Mouse (Mus musculus): ENCODE measurements around the gene Use1. TPM values are rescaled to one million over a fixed set of nuclear protein-coding genes. Genes with fewer than 3 reads are reported as not detected.

Use1 gene
- polyA plus RNA-seq, 1 experiment from 2014 or later, result 95.8 TPM

DNA sequence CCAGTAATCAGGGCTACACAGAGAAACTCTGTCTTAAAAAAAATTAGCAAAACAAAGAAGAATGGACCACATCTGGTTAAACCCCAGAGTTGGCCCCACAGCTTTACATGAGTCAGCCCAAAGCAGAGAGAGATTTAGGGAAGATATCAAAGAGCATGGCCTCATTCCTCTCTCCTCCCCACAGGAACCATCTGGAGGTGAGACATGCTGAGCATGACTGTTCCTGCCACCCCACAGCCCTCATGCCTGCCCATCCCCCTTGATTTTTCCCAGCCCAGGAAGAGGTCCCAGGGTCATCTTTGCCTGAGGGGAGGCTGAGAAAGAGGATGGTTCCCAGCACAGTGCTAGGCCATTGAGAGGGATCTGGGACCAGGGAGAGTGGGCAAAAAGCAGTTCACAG, 1.7 kb downstream of the Use1 start:
- Histone ChIP-seq H3K36me3 (ENCODE audit: poor library complexity, severe bottlenecking) (peaks cover 19% of the 10 kb centered on the region), H3K4me3 (0 out of 2 replicates have a peak overlapping the region, but pooled peaks have one; percentile 65), H3K4me1 (peaks cover 22% of the 10 kb centered on the region), H3K4me2 (no peak overlapping the region), H3K27me3 (no peaks in the 10 kb centered on the region), H3K9me3 (replicated peaks) (no peaks in the 10 kb centered on the region), H3K9ac (no peak overlapping the region), H3K27ac (no peak overlapping the region)
- no peak for ATAC-seq

DNA sequence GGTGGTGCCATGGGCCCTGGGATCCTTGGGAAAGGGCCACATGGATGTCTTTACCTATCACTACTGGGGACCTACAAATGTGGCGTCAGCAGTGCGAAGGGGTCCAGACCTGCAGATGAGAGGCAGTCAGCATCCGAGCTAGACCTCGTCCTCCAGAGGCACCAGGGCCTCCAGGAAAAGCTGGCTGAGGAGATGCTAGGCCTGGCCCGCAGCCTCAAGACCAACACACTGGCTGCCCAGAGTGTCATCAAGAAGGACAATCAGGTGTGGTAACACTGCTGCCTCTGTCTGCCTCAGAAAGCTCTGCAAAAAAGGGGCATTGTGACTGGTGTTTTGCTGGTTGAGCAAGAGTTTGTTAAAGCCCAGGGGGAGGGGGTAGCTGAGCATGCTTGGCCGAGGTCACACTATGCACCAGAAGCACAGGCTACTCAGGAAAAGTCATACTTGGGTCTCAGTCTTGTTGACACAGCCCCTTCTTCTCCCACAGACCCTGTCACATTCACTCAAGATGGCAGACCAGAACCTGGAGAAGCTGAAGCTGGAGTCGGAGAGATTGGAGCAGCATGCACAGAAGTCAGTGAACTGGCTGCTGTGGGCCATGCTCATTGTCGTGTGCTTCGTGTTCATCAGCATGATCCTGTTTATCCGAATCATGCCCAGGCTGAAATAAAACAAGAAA, 2.5 kb downstream of the Use1 start:
- H3K36me3 ChIP-seq (ENCODE audit: poor library complexity, severe bottlenecking), result peaks cover 27% of the 10 kb centered on the region
- H3K4me1 ChIP-seq, result peaks cover 22% of the 10 kb centered on the region
- H3K4me3 ChIP-seq, result no peak overlapping the region
- no peaks in the 10 kb centered on the region for H3K27me3 ChIP-seq
- H3K4me2 ChIP-seq, result no peak overlapping the region
- 92% methylated on average over 10 of the region's 10 CpGs for WGBS
- H3K9me3 ChIP-seq (replicated peaks), result no peaks in the 10 kb centered on the region
- no peak overlapping the region for H3K9ac ChIP-seq
- no peak for ATAC-seq
- no peak overlapping the region for H3K27ac ChIP-seq

DNA sequence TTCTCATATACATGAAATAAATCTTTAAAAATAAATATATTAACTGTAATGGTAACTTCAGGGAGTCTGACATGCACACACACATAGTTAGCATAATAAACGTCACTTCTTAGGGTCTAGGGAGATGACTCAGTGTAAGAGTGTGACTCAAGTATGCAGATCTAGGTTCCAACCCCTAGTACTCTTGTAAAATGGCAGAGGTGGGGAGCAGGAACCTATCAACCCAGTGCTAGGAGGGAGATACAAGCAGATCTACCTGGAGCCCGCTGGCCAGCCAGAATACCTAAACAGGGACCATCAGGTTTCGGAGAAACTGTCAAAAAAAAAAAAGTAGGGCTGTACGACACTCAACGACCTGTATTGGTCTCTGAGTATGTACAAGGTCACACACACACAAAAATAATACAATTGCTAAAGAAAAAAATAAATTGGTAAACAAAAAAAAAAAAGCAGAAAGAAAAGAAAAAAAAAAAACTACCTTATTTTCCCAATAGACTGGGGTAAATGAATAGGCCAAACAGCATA, 4.1 kb downstream of the Use1 start:
- no peaks in the 10 kb centered on the region for H3K27me3 ChIP-seq
- WGBS, result 23% methylated on average over 5 of the region's 5 CpGs
- no peaks in the 10 kb centered on the region for H3K9me3 ChIP-seq (replicated peaks)
- ATAC-seq, result no peak
- peak overlapping the region; percentile 59 for H3K9ac ChIP-seq
- H3K4me1 ChIP-seq, result peaks cover 26% of the 10 kb centered on the region
- peak overlapping the region; percentile 55 for H3K4me2 ChIP-seq
- H3K27ac ChIP-seq, result no peak overlapping the region
- peak overlapping the region; percentile 63 for H3K4me3 ChIP-seq
- peaks cover 32% of the 10 kb centered on the region for H3K36me3 ChIP-seq (ENCODE audit: poor library complexity, severe bottlenecking)

DNA sequence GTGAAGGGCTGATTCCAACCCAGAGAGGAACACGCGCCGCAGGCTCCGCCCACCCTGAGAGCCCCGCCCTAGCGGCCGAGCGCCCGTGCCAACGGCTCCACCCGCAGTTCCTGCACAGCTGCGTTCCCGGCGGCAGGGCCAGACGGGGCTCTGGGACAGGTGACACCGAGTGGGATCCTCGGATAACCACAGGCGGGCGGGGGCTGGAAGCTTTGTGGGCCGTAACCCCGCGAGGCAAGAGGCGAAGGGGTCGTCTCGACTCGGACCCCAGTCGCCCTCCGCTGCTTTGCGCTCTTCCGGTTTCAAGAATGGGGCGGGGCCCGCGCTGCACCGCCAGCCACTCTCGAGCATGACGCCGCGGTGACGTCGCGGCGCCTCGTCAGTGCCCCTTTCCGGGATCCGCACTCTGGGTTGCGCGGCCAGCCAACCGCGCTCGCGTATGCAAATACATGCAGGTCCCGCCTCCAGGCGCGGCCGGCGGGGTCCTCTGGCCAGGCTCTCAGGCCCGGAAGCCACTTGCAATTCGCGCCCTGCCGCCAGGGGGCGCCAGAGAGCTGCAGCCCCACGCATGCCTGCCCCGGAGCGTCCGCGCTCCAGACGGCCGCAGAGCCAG, 4.7 kb downstream of the Use1 start, which contains the start of gene Ocel1:
TSS of gene Ocel1 (plus strand) at position 63 of the 613 bp plus-strand sequence.
- WGBS, result under 1% methylated on average over 68 of the region's 68 CpGs
- no peaks in the 10 kb centered on the region for H3K9me3 ChIP-seq (replicated peaks)
- H3K4me3 ChIP-seq, result peak within 1 kb of the TSS; percentile 63
- H3K4me1 ChIP-seq, result peaks cover 29% of the 10 kb centered on the region
- peak; percentile 89 for ATAC-seq
- no peaks in the 10 kb centered on the region for H3K27me3 ChIP-seq
- H3K9ac ChIP-seq, result peak within 1 kb of the TSS; percentile 59
- peak within 1 kb of the TSS; percentile 55 for H3K4me2 ChIP-seq
- peaks cover 32% of the 10 kb centered on the region for H3K36me3 ChIP-seq (ENCODE audit: poor library complexity, severe bottlenecking)
- H3K27ac ChIP-seq, result peak within 1 kb of the TSS; percentile 62

DNA sequence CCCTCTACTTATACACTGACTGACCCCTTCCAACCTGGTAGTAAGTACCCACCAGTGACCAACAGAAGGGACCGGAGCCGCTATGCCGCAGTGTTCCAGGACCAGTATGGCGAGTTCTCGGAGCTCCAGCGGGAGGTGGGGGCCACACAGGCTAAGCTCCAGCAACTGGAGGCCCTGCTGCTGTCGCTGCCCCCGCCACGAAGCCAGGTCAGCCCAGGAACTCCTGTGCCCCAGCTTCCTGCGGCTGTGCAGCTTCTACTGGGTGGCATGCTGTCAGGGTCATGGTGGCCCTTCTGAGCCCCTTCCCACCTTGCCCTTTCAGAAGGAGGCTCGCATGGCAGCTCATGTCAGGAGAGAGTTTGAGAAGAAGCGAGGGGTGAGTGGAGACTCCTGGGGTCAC, 5.8 kb downstream of the Use1 start:
- Histone ChIP-seq H3K4me1 (peaks cover 34% of the 10 kb centered on the region), H3K4me3 (no peak overlapping the region), H3K4me2 (no peak overlapping the region), H3K9me3 (replicated peaks) (no peaks in the 10 kb centered on the region), H3K27ac (no peak overlapping the region), H3K27me3 (peaks cover 9% of the 10 kb centered on the region; the same call in 1 of the 2 replicates), H3K36me3 (ENCODE audit: poor library complexity, severe bottlenecking) (peaks cover 32% of the 10 kb centered on the region), H3K9ac (no peak overlapping the region)
- 83% methylated on average over 12 of the region's 12 CpGs for WGBS
- ATAC-seq, result no peak

DNA sequence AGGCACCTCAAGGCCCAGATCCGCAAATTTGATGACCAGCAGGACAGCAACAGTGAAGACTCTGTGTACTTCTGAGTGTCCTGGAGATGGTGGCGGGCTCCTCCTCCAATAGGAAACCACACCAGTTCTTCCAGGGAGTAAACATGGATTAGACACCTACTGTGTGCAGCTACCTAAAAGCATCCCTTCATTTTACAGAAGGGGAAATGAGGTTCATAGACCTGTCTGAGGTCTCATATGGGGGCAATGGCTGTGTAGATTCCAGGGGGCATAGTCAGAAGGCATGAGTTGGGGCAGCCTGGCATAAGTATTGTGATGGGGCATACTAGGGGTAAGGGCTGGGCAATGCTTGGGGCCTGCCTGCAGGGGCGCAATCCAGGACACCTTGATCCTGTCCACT, 6.4 kb downstream of the Use1 start:
- Histone ChIP-seq H3K4me3 (no peak overlapping the region), H3K36me3 (ENCODE audit: poor library complexity, severe bottlenecking) (peaks cover 38% of the 10 kb centered on the region), H3K9me3 (replicated peaks) (no peaks in the 10 kb centered on the region), H3K4me1 (peaks cover 28% of the 10 kb centered on the region), H3K4me2 (no peak overlapping the region), H3K27ac (no peak overlapping the region), H3K27me3 (peaks cover 9% of the 10 kb centered on the region; the same call in 1 of the 2 replicates), H3K9ac (no peak overlapping the region)
- no peak for ATAC-seq
- WGBS, result 92% methylated on average over 3 of the region's 3 CpGs

DNA sequence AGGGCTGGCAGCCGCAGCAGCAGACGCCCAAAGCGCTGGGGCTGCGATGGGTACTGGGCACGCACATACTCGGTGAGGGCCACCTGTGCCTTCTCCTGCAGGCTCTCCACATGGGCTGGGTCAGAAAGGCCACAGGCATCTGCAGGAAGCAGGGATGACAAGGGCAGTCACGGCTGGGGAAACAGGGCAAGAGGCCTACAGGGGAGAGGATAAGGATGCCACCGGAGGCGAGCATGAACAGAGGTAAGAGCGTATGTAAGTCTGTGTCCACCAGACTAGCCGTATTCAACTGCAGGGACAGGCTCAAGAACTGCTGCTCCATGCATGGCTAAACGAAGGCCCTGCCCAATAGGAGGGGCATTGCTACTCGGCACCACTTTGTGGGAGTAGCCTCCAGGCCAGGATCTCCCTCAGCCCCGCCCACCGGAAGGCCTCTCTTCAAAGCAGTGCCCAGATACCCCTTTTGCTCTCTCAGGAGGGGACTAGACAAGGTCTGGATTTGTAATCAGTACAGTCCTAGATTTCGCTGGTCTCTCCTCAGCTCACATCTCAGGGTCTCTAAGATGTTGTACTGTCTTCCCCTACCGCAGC, 8.1 kb downstream of the Use1 start:
- 85% methylated on average over 17 of the region's 17 CpGs for WGBS
- Histone ChIP-seq H3K9me3 (replicated peaks) (no peaks in the 10 kb centered on the region), H3K27me3 (peaks cover 9% of the 10 kb centered on the region; the same call in 1 of the 2 replicates), H3K4me1 (peaks cover 39% of the 10 kb centered on the region), H3K36me3 (ENCODE audit: poor library complexity, severe bottlenecking) (peaks cover 28% of the 10 kb centered on the region), H3K9ac (no peak overlapping the region), H3K27ac (0 out of 2 replicates have a peak overlapping the region, but pooled peaks have one; percentile 49), H3K4me2 (no peak overlapping the region), H3K4me3 (no peak overlapping the region)
- no peak for ATAC-seq

DNA sequence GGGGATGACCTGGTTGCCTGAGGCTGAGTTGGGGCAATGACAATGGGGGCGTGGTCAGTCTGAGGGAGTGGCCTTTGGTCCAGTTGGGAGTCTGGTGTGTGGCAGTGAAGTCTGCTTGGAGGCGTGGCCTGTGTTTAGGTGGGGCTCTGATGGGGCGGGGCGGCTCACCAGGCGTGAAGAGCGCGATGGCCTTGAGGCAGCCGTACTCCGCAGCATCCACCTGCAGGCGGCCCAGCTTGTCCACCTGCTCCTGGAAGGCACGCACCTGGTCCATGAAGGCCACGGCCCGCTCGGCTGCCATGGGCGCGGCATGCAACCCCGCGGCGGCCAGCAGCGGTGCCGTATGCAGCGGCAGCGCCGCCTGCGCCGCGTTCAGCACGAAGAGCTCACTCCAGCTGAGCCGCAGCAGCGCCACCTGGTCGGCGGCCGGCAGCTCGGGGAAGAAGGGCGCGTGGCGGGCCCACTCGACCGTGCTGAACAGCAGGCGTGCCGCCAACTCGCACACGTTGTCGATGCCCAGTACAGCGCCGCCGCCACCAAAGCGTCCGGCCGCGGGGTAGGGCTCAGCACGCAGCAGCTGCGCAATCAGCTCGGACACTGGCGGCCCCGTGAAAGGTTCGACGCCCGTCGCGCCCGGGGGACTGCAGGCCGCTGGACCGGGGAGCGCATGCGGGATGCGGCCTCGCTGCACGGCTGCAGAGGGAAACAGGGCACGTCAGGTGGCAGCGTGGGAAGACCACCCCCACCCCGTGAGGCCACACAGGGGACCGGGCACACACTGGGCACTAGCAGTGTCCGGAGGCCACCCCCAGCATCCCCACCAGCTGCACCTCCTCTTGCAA, 9.2 kb downstream of the Use1 start:
- peak; percentile 8; the same call in 1 of the 2 replicates for ATAC-seq
- Histone ChIP-seq H3K4me2 (peak overlapping the region; percentile 67), H3K4me3 (peak overlapping the region; percentile 37), H3K27me3 (peaks cover 13% of the 10 kb centered on the region), H3K36me3 (ENCODE audit: poor library complexity, severe bottlenecking) (peaks cover 26% of the 10 kb centered on the region), H3K27ac (peak overlapping the region; percentile 49; the same call in 1 of the 2 replicates), H3K4me1 (peaks cover 45% of the 10 kb centered on the region), H3K9ac (peak overlapping the region; percentile 62), H3K9me3 (replicated peaks) (no peaks in the 10 kb centered on the region)
- 3% methylated on average over 65 of the region's 74 CpGs for WGBS

DNA sequence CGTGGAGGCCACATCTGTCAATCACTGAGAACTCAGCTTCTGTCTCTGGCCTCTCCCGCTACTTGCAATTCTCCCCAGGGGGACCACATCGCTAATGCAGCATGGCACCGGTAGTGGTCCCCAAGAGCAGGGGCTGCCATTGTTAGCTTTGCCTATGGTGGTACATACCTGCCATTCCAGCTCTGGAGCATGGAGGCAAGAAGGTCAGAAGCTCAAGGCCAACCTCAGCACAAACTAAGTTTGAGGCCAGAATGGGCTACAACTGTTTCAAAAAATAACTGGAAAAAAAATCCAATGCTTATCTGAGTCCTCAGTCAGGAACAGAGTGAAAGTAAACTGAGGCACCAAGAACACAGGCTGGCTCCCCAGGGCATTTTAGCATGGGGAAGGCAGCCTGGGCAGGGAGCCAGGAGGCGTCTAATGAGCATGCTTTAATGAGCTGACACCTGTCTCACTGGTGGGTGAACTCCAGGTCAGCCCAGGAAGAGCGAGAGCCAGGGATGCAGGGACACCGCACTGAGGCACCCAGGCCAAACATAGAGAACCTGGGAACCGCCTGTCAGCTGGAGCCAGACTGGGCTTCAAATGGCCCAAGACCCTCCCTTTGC, 9.9 kb downstream of the Use1 start:
- no peak for ATAC-seq
- 31% methylated on average over 8 of the region's 8 CpGs for WGBS

DNA sequence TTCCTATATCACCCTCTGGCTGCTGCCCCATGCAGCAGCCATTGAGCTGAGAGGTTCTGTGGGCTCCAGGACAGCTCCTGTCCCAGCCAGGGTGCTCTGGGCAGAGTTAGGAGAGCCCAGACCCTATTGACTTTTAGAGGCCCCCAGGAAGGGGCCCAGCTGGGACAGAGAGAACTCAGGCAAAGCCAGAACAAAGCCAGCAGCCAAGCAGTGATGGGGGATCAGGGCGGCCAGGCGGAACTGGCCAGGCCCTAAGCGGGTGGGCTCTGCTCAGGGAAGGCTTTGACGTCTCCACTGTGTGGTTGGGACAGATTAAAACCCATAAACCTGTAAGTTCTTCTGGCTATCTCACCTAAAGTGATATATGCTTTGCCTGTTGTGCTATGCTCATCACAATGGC, 12.4 kb downstream of the Use1 start:
- 27% methylated on average over 4 of the region's 4 CpGs for WGBS
- H3K27ac ChIP-seq, result no peak overlapping the region
- H3K9me3 ChIP-seq (replicated peaks), result no peaks in the 10 kb centered on the region
- H3K36me3 ChIP-seq (ENCODE audit: poor library complexity, severe bottlenecking), result peaks cover 16% of the 10 kb centered on the region
- peaks cover 20% of the 10 kb centered on the region for H3K27me3 ChIP-seq
- peak overlapping the region; percentile 11; the same call in 1 of the 2 replicates for H3K4me3 ChIP-seq
- ATAC-seq, result no peak
- peak overlapping the region; percentile 96 for H3K4me2 ChIP-seq
- 0 out of 2 replicates have a peak overlapping the region, but pooled peaks have one; percentile 27 for H3K9ac ChIP-seq
- peaks cover 61% of the 10 kb centered on the region for H3K4me1 ChIP-seq

More for the DNA sequence above, 9.9 kb downstream of the Use1 start:
- H3K27me3 ChIP-seq, result peaks cover 20% of the 10 kb centered on the region
- H3K9ac ChIP-seq, result peak overlapping the region; percentile 62
- H3K4me2 ChIP-seq, result peak overlapping the region; percentile 67
- peaks cover 26% of the 10 kb centered on the region for H3K36me3 ChIP-seq (ENCODE audit: poor library complexity, severe bottlenecking)
- H3K27ac ChIP-seq, result no peak overlapping the region
- H3K9me3 ChIP-seq (replicated peaks), result no peaks in the 10 kb centered on the region
- H3K4me3 ChIP-seq, result peak overlapping the region; percentile 37
- H3K4me1 ChIP-seq, result peaks cover 51% of the 10 kb centered on the region

DNA sequence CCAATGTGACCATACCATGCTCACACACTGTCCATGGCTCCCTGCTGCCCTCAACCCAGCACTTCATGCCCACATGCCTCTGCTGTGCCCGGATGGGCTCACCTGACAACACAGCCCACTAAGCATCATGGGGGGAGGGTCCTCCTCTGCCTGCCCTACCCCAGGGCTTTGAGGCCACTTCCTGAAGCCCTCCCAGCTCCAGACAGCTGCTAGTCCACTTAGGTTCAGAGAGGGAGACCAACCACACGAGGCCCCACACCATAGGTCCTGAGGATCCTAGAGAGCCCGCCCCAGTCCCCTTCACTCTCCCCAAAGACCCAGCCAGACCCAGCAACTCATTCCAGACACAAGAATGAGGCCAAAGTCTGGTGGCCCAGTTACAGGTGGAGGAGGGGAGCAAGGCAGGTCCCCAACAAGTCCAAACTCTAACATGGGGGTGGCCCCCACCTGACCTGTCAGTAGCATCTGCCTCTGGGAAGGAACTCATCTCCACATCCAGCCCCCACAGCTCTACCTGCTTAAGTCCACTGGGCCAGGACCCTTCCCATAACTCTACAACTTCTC, 12.9 kb downstream of the Use1 start:
- no peak for ATAC-seq
- Histone ChIP-seq H3K9ac (peak overlapping the region; percentile 81; the same call in 1 of the 2 replicates), H3K9me3 (replicated peaks) (no peaks in the 10 kb centered on the region), H3K36me3 (ENCODE audit: poor library complexity, severe bottlenecking) (peaks cover 10% of the 10 kb centered on the region; the same call in 1 of the 2 replicates), H3K4me2 (peak overlapping the region; percentile 96), H3K4me1 (peaks cover 61% of the 10 kb centered on the region), H3K27me3 (peaks cover 20% of the 10 kb centered on the region), H3K27ac (no peak overlapping the region), H3K4me3 (peak overlapping the region; percentile 68)
- WGBS, result 37% methylated on average over 3 of the region's 3 CpGs
